Mouse (Mus musculus): ENCODE data around the gene Tdg. TPM values are rescaled to one million over a fixed set of nuclear protein-coding genes. Genes with fewer than 3 reads are reported as not detected.

Gene Tdg
- polyA plus RNA-seq, 1 experiment from 2014 or later = 277 TPM

GRCm38 (mm10) chr10:82697305-82697898, 67.8 kb downstream of the Tdg start:
- Histone ChIP-seq H3K36me3 (ENCODE audit: control insufficient read depth, insufficient read depth, low read length) (no peaks in the 10 kb centered on the region), H3K4me1 (replicated peaks; ENCODE audit: control insufficient read depth, insufficient read depth, low read length) (no peaks in the 10 kb centered on the region; the same call in 1 of the 2 replicates), H3K4me2 (replicated peaks; ENCODE audit: low read depth, low read length) (no peak overlapping the region), H3K9me3 (ENCODE audit: control insufficient read depth, low read length) (no peaks in the 10 kb centered on the region), H3K27ac (ENCODE audit: low read depth, low read length) (no peak overlapping the region), H3K4me3 (ENCODE audit: low read depth, low read length) (no peak overlapping the region), H3K27me3 (ENCODE audit: control insufficient read depth, insufficient read depth, low read length) (no peaks in the 10 kb centered on the region), H3K9ac (ENCODE audit: low read depth, low read length) (no peak overlapping the region)
- 88% methylated on average over 3 of the region's 3 CpGs for WGBS
- ATAC-seq (ENCODE audit: low FRiP score) (no peak), DNase-seq (ENCODE audit: low spot score) (no peak)

- WGBS = 2% methylated on average over 24 of the region's 42 CpGs
- DNase-seq (ENCODE audit: low spot score) (peak; percentile 93), ATAC-seq (ENCODE audit: low FRiP score) (peak; percentile 96)
- Histone ChIP-seq H3K9ac (ENCODE audit: low read depth, low read length) (peak overlapping the region; percentile 83), H3K27ac (ENCODE audit: low read depth, low read length) (peak overlapping the region; percentile 58), H3K4me1 (replicated peaks; ENCODE audit: control insufficient read depth, insufficient read depth, low read length) (no peaks in the 10 kb centered on the region; the same call in 1 of the 2 replicates), H3K4me3 (ENCODE audit: low read depth, low read length) (peak overlapping the region; percentile 91), H3K36me3 (ENCODE audit: control insufficient read depth, insufficient read depth, low read length) (no peaks in the 10 kb centered on the region), H3K4me2 (replicated peaks; ENCODE audit: low read depth, low read length) (peak overlapping the region; percentile 59), H3K9me3 (ENCODE audit: control insufficient read depth, low read length) (no peaks in the 10 kb centered on the region), H3K27me3 (ENCODE audit: control insufficient read depth, insufficient read depth, low read length) (no peaks in the 10 kb centered on the region)
Observed at GRCm38 (mm10) chr10:82698712-82699261, 69.2 kb downstream of the Tdg start.

GRCm38 (mm10) chr10:82699296-82699941, 69.8 kb downstream of the Tdg start:
- H3K9ac ChIP-seq (ENCODE audit: low read depth, low read length) = peak overlapping the region; percentile 83
- H3K27ac ChIP-seq (ENCODE audit: low read depth, low read length) = peak overlapping the region; percentile 58
- peak overlapping the region; percentile 59 for H3K4me2 ChIP-seq (replicated peaks; ENCODE audit: low read depth, low read length)
- H3K27me3 ChIP-seq (ENCODE audit: control insufficient read depth, insufficient read depth, low read length) = no peaks in the 10 kb centered on the region
- DNase-seq (ENCODE audit: low spot score) = no peak
- peak; percentile 89 for ATAC-seq (ENCODE audit: low FRiP score)
- no peaks in the 10 kb centered on the region for H3K36me3 ChIP-seq (ENCODE audit: control insufficient read depth, insufficient read depth, low read length)
- H3K9me3 ChIP-seq (ENCODE audit: control insufficient read depth, low read length) = no peaks in the 10 kb centered on the region
- H3K4me3 ChIP-seq (ENCODE audit: low read depth, low read length) = peak overlapping the region; percentile 91
- under 1% methylated on average over 57 of the region's 59 CpGs for WGBS
- H3K4me1 ChIP-seq (replicated peaks; ENCODE audit: control insufficient read depth, insufficient read depth, low read length) = no peaks in the 10 kb centered on the region; the same call in 1 of the 2 replicates

Other genes with a start within 250 kb of the Tdg start
- not detected in 2 replicates for gene Gm1553, start 137.2 kb upstream of the Tdg start, polyA plus RNA-seq (2014; fragmentation: Nextera tagmentation; extraction: Ambion mirVana)
- 33.5 and 33.7 TPM in 2 replicates for gene 1190007I07Rik, start 6.6 kb upstream of the Tdg start, polyA plus RNA-seq (2014; fragmentation: Nextera tagmentation; extraction: Ambion mirVana)
- gene Glt8d2, start 60.8 kb downstream of the Tdg start, polyA plus RNA-seq (2014; fragmentation: Nextera tagmentation; extraction: Ambion mirVana) = 4.4 and 4.6 TPM in 2 replicates
- 34.4 and 35.4 TPM in 2 replicates for gene Hcfc2, start 66.3 kb downstream of the Tdg start, polyA plus RNA-seq (2014; fragmentation: Nextera tagmentation; extraction: Ambion mirVana)
- 60.7 and 68.2 TPM in 2 replicates for gene Nfyb, start 134.3 kb downstream of the Tdg start, polyA plus RNA-seq (2014; fragmentation: Nextera tagmentation; extraction: Ambion mirVana)
- 170 and 196 TPM in 2 replicates for gene Txnrd1, start 204.1 kb downstream of the Tdg start, polyA plus RNA-seq (2014; fragmentation: Nextera tagmentation; extraction: Ambion mirVana)
- 0.56 and 1.1 TPM in 2 replicates for gene Eid3, start 236.8 kb downstream of the Tdg start, polyA plus RNA-seq (2014; fragmentation: Nextera tagmentation; extraction: Ambion mirVana)

All from hindbrain, embryonic 11.5 days (tissue).